Mouse (Mus musculus) neural tube, embryonic 14.5 days (tissue): Measurements from ENCODE around the gene Azin2. TPM values are rescaled to one million over a fixed set of nuclear protein-coding genes. Genes with fewer than 3 reads are reported as not detected.

Experiments
- ATAC-seq: fragments of 200-750 bp; cut with Nextera tagmentation; 2 replicates; pipeline ENCODE4 v1.8.0; 2017; ENCODE audit warnings: low read depth, mild to moderate bottlenecking, moderate TSS enrichment, moderate library complexity
- H3K27ac ChIP-seq: fragments of 300-500 bp; sonication (generic); 2 replicates; pipeline ENCODE4 v1.5.1; 2014; ENCODE audit warnings: low read depth, mild to moderate bottlenecking, control low read depth, low read length, moderate library complexity, mixed read lengths
- H3K27me3 ChIP-seq: fragments of 300-500 bp; sonication (generic); 2 replicates; pipeline ENCODE4 v1.6.1; 2014; ENCODE audit warnings: low read length; ENCODE audit not compliant: control insufficient read depth, insufficient read depth
- H3K36me3 ChIP-seq: fragments of 300-500 bp; sonication (generic); 2 replicates; pipeline ENCODE4 v1.6.1; 2014; ENCODE audit warnings: low read length, mixed read lengths; ENCODE audit not compliant: control insufficient read depth, insufficient read depth
- H3K4me1 ChIP-seq: fragments of 300-500 bp; sonication (generic); 2 replicates; pipeline ENCODE4 v1.6.1; 2014; ENCODE audit warnings: low read length; ENCODE audit not compliant: control insufficient read depth, insufficient read depth
- H3K4me2 ChIP-seq: fragments of 300-500 bp; sonication (generic); 2 replicates; pipeline ENCODE4 v1.6.1; 2014; ENCODE audit warnings: mild to moderate bottlenecking, low read depth, low read length, control low read depth
- H3K4me3 ChIP-seq: fragments of 300-500 bp; sonication (generic); 2 replicates; pipeline ENCODE4 v1.5.1; 2014; ENCODE audit warnings: low read depth, low read length, control low read depth, mixed read lengths
- H3K9ac ChIP-seq: fragments of 300-500 bp; sonication (generic); replicated peaks from 2 replicates; pipeline ENCODE4 v1.6.1; 2014; ENCODE audit warnings: low read depth, mild to moderate bottlenecking, control low read depth, low read length, mixed read lengths
- H3K9me3 ChIP-seq: fragments of 300-500 bp; sonication (generic); 2 replicates; pipeline ENCODE4 v1.6.1; 2016; ENCODE audit warnings: low read length; ENCODE audit not compliant: control insufficient read depth
- WGBS: fragments of 180-500 bp; shearing (Covaris S2); extraction: QIAGEN DNeasy Blood & Tissue Kit; methylation state at CpG from one replicate; pipeline ENCODE4 v1.1.7; 2014; 5-methylcytosine and 5-hydroxymethylcytosine counted together
- polyA plus RNA-seq: library from polyadenylated mRNA; unstranded; fragments of >200 nt; fragmentation: Nextera tagmentation; extraction: Ambion mirVana; gene quantifications from 2 replicates; pipeline ENCODE4 v1.2.1, GENCODE M21; 2014

The Azin2 gene
- polyA plus RNA-seq, 1 experiment from 2014 or later: 19.9 TPM

GRCm38 (mm10) chr4:128910276-128911063 lies 51.8 kb downstream of the Azin2 start:
- H3K36me3 ChIP-seq: peaks cover 8% of the 10 kb centered on the region; the same call in 1 of the 2 replicates
- H3K27ac ChIP-seq: no peak overlapping the region
- no peaks in the 10 kb centered on the region for H3K9me3 ChIP-seq
- no peak overlapping the region for H3K9ac ChIP-seq
- H3K27me3 ChIP-seq: no peaks in the 10 kb centered on the region
- H3K4me3 ChIP-seq: no peak overlapping the region
- no peak overlapping the region for H3K4me2 ChIP-seq
- no peak for ATAC-seq
- no peaks in the 10 kb centered on the region for H3K4me1 ChIP-seq
- WGBS: 79% methylated on average over 8 of the region's 8 CpGs

- Histone ChIP-seq H3K4me1 (peaks cover under 1% of the 10 kb centered on the region; the same call in 1 of the 2 replicates), H3K27ac (no peak overlapping the region), H3K9ac (no peak overlapping the region), H3K9me3 (no peaks in the 10 kb centered on the region), H3K4me2 (no peak overlapping the region), H3K27me3 (no peaks in the 10 kb centered on the region), H3K36me3 (peaks cover 8% of the 10 kb centered on the region; the same call in 1 of the 2 replicates), H3K4me3 (no peak overlapping the region)
- WGBS: 90% methylated on average over 14 of the region's 14 CpGs
- no peak for ATAC-seq
Measured at GRCm38 (mm10) chr4:128909378-128909831, 52.8 kb downstream of the Azin2 start.

- no peaks in the 10 kb centered on the region for H3K27me3 ChIP-seq
- no peak overlapping the region for H3K4me3 ChIP-seq
- no peak overlapping the region for H3K9ac ChIP-seq
- WGBS: 62% methylated on average over 24 of the region's 24 CpGs
- H3K4me1 ChIP-seq: peaks cover 6% of the 10 kb centered on the region; the same call in 1 of the 2 replicates
- H3K36me3 ChIP-seq: peaks cover 8% of the 10 kb centered on the region; the same call in 1 of the 2 replicates
- ATAC-seq: 0 out of 2 replicates have a peak, but pooled peaks have one; percentile 20
- H3K4me2 ChIP-seq: no peak overlapping the region
- no peak overlapping the region for H3K27ac ChIP-seq
- no peaks in the 10 kb centered on the region for H3K9me3 ChIP-seq
Measured at GRCm38 (mm10) chr4:128908586-128909377, 53.5 kb downstream of the Azin2 start.

- WGBS: 70% methylated on average over 12 of the region's 12 CpGs
- Histone ChIP-seq H3K4me2 (no peak overlapping the region), H3K9ac (no peak overlapping the region), H3K4me1 (peaks cover 6% of the 10 kb centered on the region; the same call in 1 of the 2 replicates), H3K36me3 (peaks cover 19% of the 10 kb centered on the region), H3K4me3 (no peak overlapping the region), H3K27me3 (no peaks in the 10 kb centered on the region), H3K9me3 (no peaks in the 10 kb centered on the region), H3K27ac (no peak overlapping the region)
- no peak for ATAC-seq
Measured at GRCm38 (mm10) chr4:128907238-128907968, 54.8 kb downstream of the Azin2 start.

- Histone ChIP-seq H3K4me2 (no peak overlapping the region), H3K9ac (no peak overlapping the region), H3K36me3 (peaks cover 22% of the 10 kb centered on the region), H3K27ac (0 out of 2 replicates have a peak overlapping the region, but pooled peaks have one; percentile 34), H3K4me3 (no peak overlapping the region), H3K27me3 (no peaks in the 10 kb centered on the region), H3K9me3 (no peaks in the 10 kb centered on the region), H3K4me1 (peaks cover 6% of the 10 kb centered on the region; the same call in 1 of the 2 replicates)
- WGBS: 50% methylated on average over 8 of the region's 8 CpGs
- no peak for ATAC-seq
Measured at GRCm38 (mm10) chr4:128906757-128907156, 55.5 kb downstream of the Azin2 start.

GRCm38 (mm10) chr4:128905251-128905650 lies 57.0 kb downstream of the Azin2 start:
- peaks cover 8% of the 10 kb centered on the region for H3K4me1 ChIP-seq
- no peak overlapping the region for H3K27ac ChIP-seq
- H3K9ac ChIP-seq: no peak overlapping the region
- H3K4me2 ChIP-seq: no peak overlapping the region
- no peaks in the 10 kb centered on the region for H3K9me3 ChIP-seq
- no peak overlapping the region for H3K4me3 ChIP-seq
- ATAC-seq: no peak
- WGBS: 41% methylated on average over 8 of the region's 8 CpGs
- no peaks in the 10 kb centered on the region for H3K27me3 ChIP-seq
- peaks cover 18% of the 10 kb centered on the region for H3K36me3 ChIP-seq

- no peaks in the 10 kb centered on the region for H3K27me3 ChIP-seq
- H3K4me2 ChIP-seq: no peak overlapping the region
- H3K4me1 ChIP-seq: peaks cover 18% of the 10 kb centered on the region
- H3K4me3 ChIP-seq: no peak overlapping the region
- 43% methylated on average over 8 of the region's 8 CpGs for WGBS
- H3K27ac ChIP-seq: 0 out of 2 replicates have a peak overlapping the region, but pooled peaks have one; percentile 28
- no peak for ATAC-seq
- no peak overlapping the region for H3K9ac ChIP-seq
- peaks cover 15% of the 10 kb centered on the region for H3K36me3 ChIP-seq
- no peaks in the 10 kb centered on the region for H3K9me3 ChIP-seq
Measured at GRCm38 (mm10) chr4:128904035-128904800, 58.0 kb downstream of the Azin2 start.

- H3K27me3 ChIP-seq: no peaks in the 10 kb centered on the region
- no peak overlapping the region for H3K4me3 ChIP-seq
- no peaks in the 10 kb centered on the region for H3K9me3 ChIP-seq
- 90% methylated on average over 8 of the region's 8 CpGs for WGBS
- no peak overlapping the region for H3K9ac ChIP-seq
- no peak overlapping the region for H3K27ac ChIP-seq
- ATAC-seq: no peak
- peaks cover 25% of the 10 kb centered on the region for H3K4me1 ChIP-seq
- peaks cover 15% of the 10 kb centered on the region for H3K36me3 ChIP-seq
- no peak overlapping the region for H3K4me2 ChIP-seq
Measured at GRCm38 (mm10) chr4:128902390-128902789, 59.9 kb downstream of the Azin2 start.
